ENCODE assay signal across 11 mouse cellular contexts in genomic region chr19:6829069-6829468, GRCm38 (mm10). TPM values are rescaled to one million over a fixed set of nuclear protein-coding genes. Genes with fewer than 3 reads are reported as not detected.
DNase-seq lines count a peak whose midpoint lies in the region; ATAC-seq and TF ChIP-seq lines count a peak whose summit lies in the region.
"Had no signal": no experiment of that assay in that cellular context is flagged by ENCODE, and none has a peak within 500 bp of the region (broad histone marks: within the 10 kb centered on the region; RNA-seq: fewer than 3 reads in every experiment).

No protein-coding gene starts in this region.

- peaks cover 9% of the 10 kb centered on the region for H3K27me3 ChIP-seq in forebrain, postnatal 0 days (ENCODE audit: insufficient read depth, low read length)
- H3K27me3 ChIP-seq in forebrain, embryonic 12.5 days, result peaks cover 61% of the 10 kb centered on the region
- H3K27me3 ChIP-seq in thymus, adult 2 months (ENCODE audit: control insufficient read depth, insufficient read depth, low read length), result no peaks in the 10 kb centered on the region
- H3K27me3 ChIP-seq in midbrain, embryonic 16.5 days (ENCODE audit: control insufficient read depth, insufficient read depth, low read depth, low read length), result peaks cover 19% of the 10 kb centered on the region

- H3K4me3 ChIP-seq in forebrain, postnatal 0 days (ENCODE audit: low read depth, low read length), result peak overlapping the region; percentile 41; the same call in 1 of the 2 replicates
- H3K4me3 ChIP-seq in forebrain, embryonic 12.5 days (replicated peaks), result no peak overlapping the region
- H3K4me3 ChIP-seq in thymus, adult 2 months (ENCODE audit: control insufficient read depth, insufficient read depth, low read length), result no peak overlapping the region
- H3K4me3 ChIP-seq in midbrain, embryonic 16.5 days (ENCODE audit: low read depth, low read length), result no peak overlapping the region
- H3K4me3 ChIP-seq: liver, embryonic 13.5 days had no signal

- 0 out of 2 replicates have a peak, but pooled peaks cover 3% of the 10 kb centered on the region for H3K36me3 ChIP-seq in forebrain, postnatal 0 days (ENCODE audit: insufficient read depth)
- H3K36me3 ChIP-seq in forebrain, embryonic 12.5 days (replicated peaks), result no peaks in the 10 kb centered on the region
- H3K36me3 ChIP-seq in thymus, adult 2 months (ENCODE audit: control insufficient read depth, insufficient read depth, low read length), result peaks cover 16% of the 10 kb centered on the region
- no peaks in the 10 kb centered on the region for H3K36me3 ChIP-seq in midbrain, embryonic 16.5 days (ENCODE audit: control insufficient read depth, insufficient read depth, low read length)

- TF ChIP-seq POLR2A in thymus, adult 2 months (IDR thresholded peaks at IDR 0.05; ENCODE audit: control insufficient read depth, extremely low read depth, insufficient read depth, low read length, poor library complexity), result no peak

- no peaks in the 10 kb centered on the region for H3K9me3 ChIP-seq in forebrain, postnatal 0 days (ENCODE audit: low read length)
- no peaks in the 10 kb centered on the region for H3K9me3 ChIP-seq in forebrain, embryonic 12.5 days
- no peaks in the 10 kb centered on the region for H3K9me3 ChIP-seq in midbrain, embryonic 16.5 days (replicated peaks; ENCODE audit: control insufficient read depth, low read length, poor library complexity, severe bottlenecking)
- H3K9me3 ChIP-seq: liver, embryonic 13.5 days had no signal

- peak; percentile 29 for DNase-seq in forebrain, postnatal 0 days
- peak; percentile 35 for DNase-seq in thymus, adult 2 months
- no peak for DNase-seq in thymus, adult 18-20 months
- no peak for DNase-seq in cerebellum, adult 9-10 months
- DNase-seq in spleen, postnatal 10 days (ENCODE audit: low spot score in 2 of 2), result no peak
- no peak for DNase-seq in gastrocnemius, adult 8-10 months (ENCODE audit: low spot score in 2 of 2)
- DNase-seq: heart, adult 11 months; kidney, postnatal 36 days; liver, embryonic 13.5 days had no signal

- 15% methylated on average over 3 of the region's 3 CpGs for WGBS in forebrain, postnatal 0 days
- 15% methylated on average over 3 of the region's 3 CpGs for WGBS in forebrain, embryonic 12.5 days
- 78% methylated on average over 3 of the region's 3 CpGs for WGBS in thymus, adult 2 months
- WGBS in midbrain, embryonic 16.5 days, result 14% methylated on average over 3 of the region's 3 CpGs

- H3K27ac ChIP-seq in forebrain, postnatal 0 days (ENCODE audit: low read depth, low read length), result no peak overlapping the region
- H3K27ac ChIP-seq in forebrain, embryonic 12.5 days, result no peak overlapping the region
- H3K27ac ChIP-seq in thymus, adult 2 months (ENCODE audit: control insufficient read depth, insufficient read depth, low read length), result no peak overlapping the region
- H3K27ac ChIP-seq in midbrain, embryonic 16.5 days (ENCODE audit: low read length), result no peak overlapping the region
- H3K27ac ChIP-seq: liver, embryonic 13.5 days had no signal

- 0 out of 2 replicates have a peak, but pooled peaks cover 8% of the 10 kb centered on the region for H3K4me1 ChIP-seq in forebrain, postnatal 0 days (ENCODE audit: insufficient read depth)
- H3K4me1 ChIP-seq in forebrain, embryonic 12.5 days, result peaks cover 19% of the 10 kb centered on the region
- H3K4me1 ChIP-seq in thymus, adult 2 months (replicated peaks; ENCODE audit: control insufficient read depth, insufficient read depth, low read length), result no peaks in the 10 kb centered on the region
- peaks cover 6% of the 10 kb centered on the region; the same call in 1 of the 2 replicates for H3K4me1 ChIP-seq in midbrain, embryonic 16.5 days (ENCODE audit: control insufficient read depth, insufficient read depth, low read length)

- H3K9ac ChIP-seq in forebrain, postnatal 0 days, result no peak overlapping the region
- H3K9ac ChIP-seq in forebrain, embryonic 12.5 days, result no peak overlapping the region
- H3K9ac ChIP-seq in midbrain, embryonic 16.5 days (ENCODE audit: low read depth, low read length), result no peak overlapping the region
- H3K9ac ChIP-seq: liver, embryonic 13.5 days had no signal

- TF ChIP-seq CTCF in forebrain, postnatal 0 days (IDR thresholded peaks at IDR 0.05; ENCODE audit: low read depth), result peak; percentile 58
- TF ChIP-seq CTCF in thymus, adult 2 months (IDR thresholded peaks at IDR 0.05; ENCODE audit: borderline replicate concordance, control insufficient read depth, extremely low read depth, insufficient read depth, low read length, poor library complexity), result peak; percentile 61; the same call in 1 of the 2 replicates

- peak overlapping the region; percentile 68; the same call in 1 of the 2 replicates for H3K4me2 ChIP-seq in forebrain, postnatal 0 days (ENCODE audit: low read depth)
- H3K4me2 ChIP-seq in forebrain, embryonic 12.5 days, result no peak overlapping the region
- H3K4me2 ChIP-seq in midbrain, embryonic 16.5 days (ENCODE audit: low read length), result peak overlapping the region; percentile 79
- H3K4me2 ChIP-seq: liver, embryonic 13.5 days had no signal

- ATAC-seq in forebrain, postnatal 0 days, result peak; percentile 32
- no peak for ATAC-seq in forebrain, embryonic 12.5 days (ENCODE audit: low FRiP score)
- no peak for ATAC-seq in midbrain, embryonic 16.5 days

RNA-seq across cellular contexts. Expression of gene Rps6ka4, which starts 11.4 kb away (rescaled TPM):
- 18.0 and 24.2 TPM in 2 replicates for total RNA-seq in forebrain, postnatal 0 days (2014; rRNA removed)
- polyA plus RNA-seq in forebrain, postnatal 0 days (2015; fragmentation: Nextera tagmentation; extraction: Ambion mirVana), result 11.2 and 14.3 TPM in 2 replicates
- 6.2 and 8.2 TPM in 2 replicates for polyA plus RNA-seq in forebrain, embryonic 12.5 days (2016; fragmentation: Nextera tagmentation; extraction: Ambion mirVana)
- 29.5 and 30.6 TPM in 2 replicates for polyA plus RNA-seq in thymus, adult 2 months (2012; rRNA removed)
- polyA plus RNA-seq in midbrain, embryonic 16.5 days (2015; fragmentation: Nextera tagmentation; extraction: Ambion mirVana), result 10.1 and 14.6 TPM in 2 replicates
- total RNA-seq in gastrocnemius, adult 8-10 months (2022), result 10 to 100 TPM in 3 of 4 experiments, 1 to 10 TPM in 1; 9.8 to 12.1 (median 10.5) TPM

RNA-seq across cellular contexts. Expression of gene Ccdc88b, which starts 28.9 kb away (rescaled TPM):
- 0.57 and 3.5 TPM in 2 replicates for total RNA-seq in forebrain, postnatal 0 days (2014; rRNA removed)
- polyA plus RNA-seq in forebrain, postnatal 0 days (2015; fragmentation: Nextera tagmentation; extraction: Ambion mirVana), result 0.30 and 0.67 TPM in 2 replicates
- polyA plus RNA-seq in forebrain, embryonic 12.5 days (2016; fragmentation: Nextera tagmentation; extraction: Ambion mirVana), result 0.43 and 1.1 TPM in 2 replicates
- polyA plus RNA-seq in thymus, adult 2 months (2012; rRNA removed), result 225 and 234 TPM in 2 replicates
- polyA plus RNA-seq in midbrain, embryonic 16.5 days (2015; fragmentation: Nextera tagmentation; extraction: Ambion mirVana), result 0.27 and 0.55 TPM in 2 replicates
- total RNA-seq in gastrocnemius, adult 8-10 months (2022), result under 1 TPM; 0.29 to 0.70 (median 0.46) TPM

Comparison
In these comparisons a context has a peak if more than half of its experiments do, and no peak if none do; other contexts are left out.
1. DNase-seq: peak in forebrain, postnatal 0 days (single experiment) and thymus, adult 2 months (single experiment); none in thymus, adult 18-20 months (0 of 2), cerebellum, adult 9-10 months (single experiment), spleen, postnatal 10 days (0 of 2) and gastrocnemius, adult 8-10 months (0 of 2).
2. RNA of gene Ccdc88b, which starts 28.9 kb away (polyA plus RNA-seq): 225 to 234 TPM in thymus, adult 2 months; 0.30 to 0.67 TPM in forebrain, postnatal 0 days, 0.27 to 0.55 TPM in midbrain, embryonic 16.5 days and 0.43 to 1.1 TPM in forebrain, embryonic 12.5 days; every median in the first group is over 100 times any median in the second.